Mouse (Mus musculus) heart, postnatal 10 days (tissue): ENCODE measurements at regions not wholly inside any gene's neighbourhood (a gene's known extent, or its start where the extent isn't known, plus 50 kb on each side); places are given as distances from the start of the nearest gene placed in this dataset.

ENCODE experiments used
- DNase-seq, 2 experiments: peaks; one replicate each; pipeline ENCODE4 v3.0.0; 2021
- intact Hi-C: fragments of 180-260 bp; cut with DNase I; formaldehyde crosslinking; loops from one replicate; pipeline ENCODE4 v1.15.1; 2025

DNA sequence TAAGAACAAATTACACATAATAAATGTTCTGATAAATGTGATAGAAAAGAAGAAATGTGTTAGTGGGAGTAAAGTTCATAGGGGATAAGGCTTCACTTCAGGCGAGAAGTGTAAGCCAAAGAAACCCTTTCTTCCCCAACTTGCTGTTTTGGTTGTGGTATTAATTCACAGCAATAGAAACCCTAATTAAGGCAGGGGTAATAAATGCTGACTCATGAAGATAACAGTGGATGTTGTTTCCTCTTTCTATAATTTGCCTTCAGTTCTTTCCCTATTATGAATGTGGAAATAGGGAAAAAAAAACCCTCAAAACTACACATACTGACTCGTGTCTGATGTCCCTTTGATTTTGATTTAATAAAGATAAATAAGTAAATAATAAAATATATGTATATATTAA lies 104.8 kb upstream of the Ccn2 start:
- intact Hi-C loops, result loop anchor here (5.0 kb wide), 1 partner anchor 102 kb away; no protein-coding TSS in a partner anchor
- no peak for DNase-seq

DNA sequence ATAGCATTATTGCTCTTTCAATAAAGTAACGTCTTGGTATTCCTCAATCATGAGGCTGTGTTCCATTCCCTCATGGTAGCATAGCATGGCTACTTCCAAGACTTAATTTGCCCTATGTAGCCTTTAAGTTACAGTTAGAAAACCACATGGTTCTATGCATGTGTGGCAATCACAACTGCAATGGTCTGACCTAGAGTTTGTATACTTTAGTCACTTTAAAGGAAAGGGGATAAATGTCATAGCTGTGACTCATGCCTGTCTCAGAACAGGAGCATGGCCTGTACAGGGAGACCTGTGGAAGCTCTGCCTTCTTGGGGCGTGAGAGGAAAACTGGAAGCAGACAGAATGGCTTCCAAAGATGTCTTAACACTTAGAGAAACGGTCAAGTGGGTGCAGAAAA lies 103.4 kb upstream of the Ccn2 start:
- DNase-seq, result no peak
- intact Hi-C loops, result loop anchor here (5.0 kb wide), 1 partner anchor 100 kb away; no protein-coding TSS in a partner anchor

DNA sequence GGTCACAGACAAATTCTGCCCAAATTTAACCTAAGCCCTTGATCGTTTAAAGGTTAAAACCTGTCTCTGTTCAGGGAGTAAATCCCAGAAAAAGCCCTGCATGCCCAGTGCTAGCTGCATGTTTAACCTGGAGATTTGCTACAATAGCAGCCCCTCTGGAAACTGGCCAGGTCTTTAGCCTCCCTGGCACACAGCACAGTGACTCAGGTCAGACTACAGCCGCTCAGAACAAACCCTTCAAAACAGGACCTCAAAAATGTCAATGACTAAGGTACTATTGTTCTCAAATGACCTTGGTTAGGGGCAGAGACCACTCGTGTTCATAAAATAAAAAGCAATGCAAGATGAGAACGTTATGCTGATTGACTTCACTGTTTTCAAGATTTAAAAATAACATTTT lies 101.8 kb upstream of the Ccn2 start:
- peak; percentile 68 to 73 for DNase-seq
- intact Hi-C loops, result loop anchor here (5.0 kb wide), 1 partner anchor 99 kb away; no protein-coding TSS in a partner anchor

DNA sequence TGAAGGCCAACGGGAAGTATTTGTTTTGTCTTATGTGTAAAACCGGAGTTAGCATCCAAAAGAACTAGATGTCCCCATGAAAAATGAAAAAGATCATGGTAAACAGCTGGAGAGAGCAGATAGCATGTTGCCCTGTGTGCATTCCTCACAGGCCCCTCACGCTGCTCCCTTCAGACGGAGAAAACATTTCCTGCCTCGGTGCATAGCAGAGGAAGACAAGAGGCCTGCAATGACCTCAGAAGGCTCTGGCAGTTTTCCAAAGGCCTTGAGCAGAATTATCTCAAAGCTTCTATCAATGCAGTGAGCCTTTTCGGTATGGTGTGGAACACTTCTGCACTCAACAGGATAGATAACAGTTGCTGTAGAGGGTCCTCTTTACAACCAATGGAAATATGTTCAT lies 101.3 kb upstream of the Ccn2 start:
- peak; percentile 72 to 78 for DNase-seq
- intact Hi-C loops, result loop anchor here (5.0 kb wide), 1 partner anchor 98 kb away; no protein-coding TSS in a partner anchor

DNA sequence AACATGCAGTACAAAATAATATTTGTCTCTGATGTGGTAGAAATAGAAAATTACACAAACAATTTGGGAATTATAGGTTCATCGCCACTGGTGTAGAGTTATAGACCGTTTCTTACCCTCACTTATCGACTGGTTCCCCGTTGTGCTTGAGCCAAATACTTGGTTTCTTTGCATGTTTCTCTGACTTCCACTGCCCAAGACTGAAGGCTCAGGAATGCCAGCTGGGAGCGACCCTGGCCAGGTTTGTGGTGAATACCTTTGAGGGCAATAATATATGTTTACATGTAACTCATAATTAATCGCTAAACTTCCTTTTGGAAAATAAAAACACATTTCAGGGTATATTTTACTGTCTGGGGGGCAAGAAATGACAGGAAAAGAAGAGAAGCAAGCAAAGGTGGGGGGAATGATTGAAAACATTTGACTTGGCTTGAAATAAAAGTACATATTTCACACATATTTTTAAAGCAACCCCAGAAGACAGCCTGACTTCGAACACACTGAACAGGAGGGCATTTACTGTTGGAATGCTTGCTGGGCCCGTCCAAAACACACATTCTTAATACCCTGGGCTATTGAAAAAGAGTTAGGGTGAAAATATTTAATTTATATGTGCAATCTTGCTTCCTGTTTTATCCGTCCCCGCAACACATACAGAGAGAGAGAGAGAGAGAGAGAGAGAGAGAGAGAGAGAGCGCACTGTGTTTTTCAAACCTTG lies 75.3 kb upstream of the Ccn2 start:
- intact Hi-C loops, result no loop called here
- DNase-seq, result no peak

DNA sequence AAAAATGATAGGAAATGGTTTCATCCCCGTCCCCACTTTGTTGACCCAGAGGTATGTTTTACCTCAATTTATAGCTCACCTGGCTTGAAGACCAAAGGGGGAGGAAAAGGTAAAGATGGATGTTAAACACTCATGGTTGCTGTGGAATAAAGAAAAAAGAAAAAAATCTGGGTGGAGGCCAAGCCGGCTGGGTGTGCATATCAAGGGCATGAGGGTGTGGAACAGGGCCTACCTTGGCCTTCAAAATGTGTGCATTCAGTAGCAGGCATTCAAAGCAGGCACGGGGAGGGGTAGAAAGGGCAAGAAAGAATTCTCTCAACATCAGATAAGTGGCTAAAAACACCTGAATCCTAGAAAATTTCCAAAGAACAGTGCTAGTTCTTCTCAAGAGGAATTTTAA lies 74.7 kb upstream of the Ccn2 start:
- intact Hi-C loops, result no loop called here
- no peak for DNase-seq

DNA sequence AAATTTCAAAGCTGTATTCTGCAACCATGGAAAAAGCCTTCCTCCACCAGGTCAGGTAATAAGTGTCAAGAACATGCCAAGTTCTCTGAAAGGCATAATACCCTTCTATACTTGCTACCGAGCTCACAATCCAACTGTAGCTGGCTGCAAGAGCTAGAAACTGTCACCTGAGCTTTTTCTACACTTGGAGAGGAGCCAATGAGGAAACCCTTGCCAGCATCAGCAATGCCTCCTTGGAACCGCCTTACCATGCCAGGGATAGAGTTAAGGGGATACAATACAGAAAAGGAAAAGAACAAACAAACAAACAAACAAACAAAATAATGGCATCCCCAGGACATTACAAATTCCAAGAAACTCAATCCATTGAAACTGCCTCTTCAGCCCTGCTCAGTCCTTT lies 62.5 kb upstream of the Ccn2 start:
- DNase-seq, result no peak
- intact Hi-C loops, result no loop called here

DNA sequence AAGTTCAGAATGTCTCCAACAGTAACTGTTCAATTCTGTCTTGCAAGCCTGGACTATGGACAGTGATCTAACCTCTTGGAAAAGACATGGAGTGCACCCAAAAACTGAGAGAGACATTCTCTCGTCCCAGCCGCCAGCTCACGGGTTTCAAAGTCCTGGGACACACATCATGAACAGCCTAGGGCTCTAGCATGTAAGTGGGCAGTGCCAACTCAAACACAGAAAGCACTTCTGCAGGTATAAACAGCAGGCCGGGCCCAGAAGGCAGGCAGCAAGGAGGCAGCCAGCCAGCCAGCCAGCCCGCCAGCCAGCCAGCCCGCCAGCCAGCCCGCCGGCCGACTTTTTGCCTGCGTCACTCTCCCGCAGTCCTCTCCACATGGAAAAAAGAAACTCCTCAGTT lies 60.3 kb upstream of the Ccn2 start:
- intact Hi-C loops, result no loop called here
- peak; percentile 8 to 15 for DNase-seq

DNA sequence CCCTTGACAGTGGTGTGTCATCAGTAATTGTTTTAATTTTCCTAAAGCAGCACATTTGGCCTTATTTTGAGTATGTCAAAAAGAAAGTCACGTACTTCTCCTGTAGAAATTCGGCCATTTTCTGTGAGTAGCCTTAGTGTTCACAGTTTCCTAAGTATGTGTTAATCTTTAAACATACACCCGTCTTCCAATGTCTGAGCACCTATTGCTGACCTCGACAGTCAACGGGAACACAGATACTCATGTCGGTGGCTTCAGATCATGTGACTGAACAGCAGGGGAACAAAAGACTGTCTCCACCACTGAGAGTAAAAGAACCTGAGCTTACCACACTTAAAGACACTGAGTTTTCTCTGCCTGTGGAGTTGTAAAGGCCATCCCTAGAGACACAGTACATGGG lies 59.8 kb upstream of the Ccn2 start:
- intact Hi-C loops, result no loop called here
- DNase-seq, result no peak

DNA sequence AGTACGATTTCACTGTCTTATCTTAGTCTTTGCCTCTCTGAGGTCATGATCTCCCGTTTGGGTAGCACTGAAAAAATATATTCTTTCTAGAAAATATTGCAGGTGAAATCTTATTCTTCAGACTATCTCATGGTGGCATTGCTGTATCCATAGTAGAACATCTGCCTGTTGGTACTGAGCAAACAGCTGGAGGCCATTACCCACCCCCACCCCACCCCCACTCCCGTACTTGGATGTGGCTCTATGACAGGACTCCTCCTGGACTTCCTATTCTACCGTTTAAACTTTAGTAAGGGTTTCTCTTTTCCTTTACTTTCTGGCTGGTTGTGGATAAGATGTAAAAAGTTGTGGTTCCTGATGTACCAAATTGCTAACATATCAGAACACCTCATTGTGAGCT lies 53.3 kb upstream of the Ccn2 start:
- no peak for DNase-seq
- intact Hi-C loops, result no loop called here
